Mouse (Mus musculus): ENCODE measurements around the gene Clcf1.

Gene Clcf1

DNA sequence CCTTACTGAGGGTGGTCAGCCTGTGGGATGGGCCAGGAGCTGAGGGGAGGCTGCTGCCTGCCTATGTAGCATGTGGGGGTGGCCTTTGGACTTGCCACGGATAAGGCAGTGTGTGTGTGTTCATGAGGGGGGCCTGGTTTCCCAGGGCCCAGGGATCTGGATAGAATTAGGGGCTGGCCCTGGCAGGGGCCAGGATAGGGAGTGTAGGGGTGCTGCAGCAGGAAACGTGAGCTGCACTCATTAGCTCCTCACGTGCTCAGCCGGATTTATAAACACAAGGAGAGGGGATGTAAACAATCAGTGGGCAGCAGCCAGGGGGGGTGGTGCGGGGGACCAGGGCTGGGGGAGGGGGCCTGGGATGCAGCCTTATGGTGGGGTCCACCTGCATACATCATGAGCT is 3.1 kb downstream of the Clcf1 start:
- no peak for ATAC-seq (ENCODE audit: low TSS enrichment)

DNA sequence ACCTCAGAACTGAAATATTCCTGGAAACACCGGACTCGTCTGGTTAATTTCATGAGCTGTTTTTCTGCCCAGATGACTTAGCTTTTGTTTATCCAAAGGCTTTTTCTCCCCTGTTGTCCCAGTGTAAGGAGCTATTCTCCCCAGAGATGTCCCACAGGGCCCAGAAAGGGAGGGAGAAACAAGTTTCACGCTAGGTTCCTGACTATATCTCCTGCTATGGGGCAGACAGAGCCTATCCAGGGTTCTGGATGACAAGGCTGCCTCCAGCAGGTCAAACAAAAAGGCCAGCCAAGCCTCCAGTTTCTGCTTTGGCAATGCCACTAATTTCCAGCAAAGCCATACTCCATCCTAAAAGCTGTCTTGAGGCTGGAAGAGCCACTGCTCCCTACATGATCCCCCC is 3.8 kb downstream of the Clcf1 start:
- ATAC-seq (ENCODE audit: low TSS enrichment) = no peak

GRCm38 (mm10) chr19:4218293-4218692 is 4.3 kb downstream of the Clcf1 start:
- no peak for ATAC-seq (ENCODE audit: low TSS enrichment)

DNA sequence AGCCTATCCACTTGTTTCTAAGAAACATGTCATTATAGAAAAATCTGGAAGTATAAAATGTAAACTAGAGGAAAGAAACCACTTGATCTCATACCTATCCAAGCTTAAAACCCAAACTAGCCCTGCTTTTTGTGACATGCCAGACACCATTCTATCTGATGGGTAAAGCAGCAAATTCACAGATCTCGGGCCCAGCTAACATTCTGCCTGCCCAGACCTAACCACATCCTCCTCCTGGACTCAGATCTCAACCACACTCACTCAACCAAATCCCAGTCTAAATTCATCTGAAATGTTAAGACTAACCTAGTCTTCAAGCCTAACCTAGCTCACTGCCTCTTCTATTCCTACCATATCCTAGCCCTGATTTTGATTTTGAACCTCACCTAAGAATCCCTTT is 4.7 kb downstream of the Clcf1 start:
- ATAC-seq (ENCODE audit: low TSS enrichment) = no peak

- ATAC-seq (ENCODE audit: low TSS enrichment) = no peak
These were observed 5.9 kb downstream of the Clcf1 start for GRCm38 (mm10) chr19:4219943-4220342.

DNA sequence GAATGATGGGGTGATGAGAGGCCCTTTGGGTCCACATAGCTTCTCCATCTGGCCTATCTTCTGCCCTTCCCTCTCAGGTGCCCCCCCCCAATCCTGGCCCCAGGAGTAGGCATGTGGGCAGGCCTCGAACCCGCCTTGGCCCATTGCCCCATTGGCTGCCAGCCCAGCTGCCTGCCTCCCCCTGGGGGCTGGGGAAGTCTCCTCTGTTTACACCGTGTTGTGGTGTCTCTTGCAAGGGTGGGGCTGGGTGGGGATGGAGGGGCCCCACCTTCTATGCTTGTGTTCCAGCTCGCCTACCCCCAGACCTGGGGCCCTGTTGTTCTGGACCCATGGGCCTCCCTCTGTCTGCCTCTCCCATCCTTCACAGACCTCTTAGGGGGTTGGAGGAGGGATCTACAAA is 6.4 kb downstream of the Clcf1 start:
- no peak for ATAC-seq (ENCODE audit: low TSS enrichment)

DNA sequence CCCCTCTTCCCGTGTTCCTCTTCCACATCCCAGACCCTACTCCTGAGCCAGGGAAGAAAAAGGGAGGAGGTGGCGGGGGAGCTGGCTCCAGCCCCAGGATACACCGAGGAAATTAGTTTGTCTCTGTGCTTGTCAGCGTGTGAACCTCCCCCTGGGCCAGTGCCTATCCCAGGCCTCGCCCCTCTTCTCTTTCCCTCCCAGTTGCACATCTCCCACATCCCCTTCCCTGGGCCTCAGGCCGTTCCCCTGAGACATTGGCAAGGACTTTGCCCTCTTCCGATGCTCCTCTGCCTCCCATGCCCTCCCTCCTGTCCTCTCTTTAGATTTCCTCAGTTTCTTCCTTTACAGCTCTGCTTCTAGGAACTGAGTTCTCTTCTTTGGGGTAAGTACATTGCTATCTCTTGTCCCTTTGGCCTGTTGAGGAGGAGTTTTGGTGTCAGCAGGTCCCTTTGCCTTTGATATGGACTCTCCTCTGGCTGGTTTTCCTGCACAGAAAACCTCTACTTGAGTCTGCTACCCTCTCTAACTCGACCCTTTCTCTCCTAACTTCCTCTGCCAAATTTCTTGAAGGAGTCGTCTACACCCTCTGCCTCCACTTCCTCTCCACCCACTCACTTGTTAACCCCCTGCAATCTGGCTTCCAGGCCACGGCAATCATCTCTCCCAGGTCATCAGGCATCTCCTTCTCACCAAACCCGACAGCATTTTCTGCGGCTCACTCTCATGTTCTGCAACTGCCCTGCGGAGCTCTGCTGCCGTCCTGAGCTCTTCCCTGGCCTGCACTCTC is 7.1 kb downstream of the Clcf1 start:
- no peak for ATAC-seq (ENCODE audit: low TSS enrichment)

DNA sequence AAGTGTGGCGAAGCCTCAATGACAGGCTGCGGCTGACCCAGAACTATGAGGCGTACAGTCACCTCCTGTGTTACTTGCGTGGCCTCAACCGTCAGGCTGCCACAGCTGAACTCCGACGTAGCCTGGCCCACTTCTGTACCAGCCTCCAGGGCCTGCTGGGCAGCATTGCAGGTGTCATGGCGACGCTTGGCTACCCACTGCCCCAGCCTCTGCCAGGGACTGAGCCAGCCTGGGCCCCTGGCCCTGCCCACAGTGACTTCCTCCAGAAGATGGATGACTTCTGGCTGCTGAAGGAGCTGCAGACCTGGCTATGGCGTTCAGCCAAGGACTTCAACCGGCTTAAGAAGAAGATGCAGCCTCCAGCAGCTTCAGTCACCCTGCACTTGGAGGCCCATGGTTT is 8.1 kb downstream of the Clcf1 start:
- no peak for ATAC-seq (ENCODE audit: low TSS enrichment)

- no peak for ATAC-seq (ENCODE audit: low TSS enrichment)
These were observed 12.7 kb downstream of the Clcf1 start for GRCm38 (mm10) chr19:4226779-4227178.

- ATAC-seq (ENCODE audit: low TSS enrichment) = no peak
These were observed 13.4 kb downstream of the Clcf1 start for GRCm38 (mm10) chr19:4227446-4227845.

- 0 out of 2 replicates have a peak, but pooled peaks have one; percentile 35 for ATAC-seq (ENCODE audit: low TSS enrichment)
These were observed 14.0 kb downstream of the Clcf1 start for GRCm38 (mm10) chr19:4227894-4228678.

- ATAC-seq (ENCODE audit: low TSS enrichment) = no peak
These were observed 14.9 kb downstream of the Clcf1 start for GRCm38 (mm10) chr19:4228891-4229290.

GRCm38 (mm10) chr19:4229451-4230076 is 15.5 kb downstream of the Clcf1 start:
- ATAC-seq (ENCODE audit: low TSS enrichment) = no peak

GRCm38 (mm10) chr19:4230415-4230814 is 16.4 kb downstream of the Clcf1 start:
- ATAC-seq (ENCODE audit: low TSS enrichment) = no peak

GRCm38 (mm10) chr19:4231253-4232185 is 17.5 kb downstream of the Clcf1 start, which contains the start of gene Pold4:
Gene Pold4 (plus strand): TSS chr19:4231899.
- ATAC-seq (ENCODE audit: low TSS enrichment) = peak; percentile 86

DNA sequence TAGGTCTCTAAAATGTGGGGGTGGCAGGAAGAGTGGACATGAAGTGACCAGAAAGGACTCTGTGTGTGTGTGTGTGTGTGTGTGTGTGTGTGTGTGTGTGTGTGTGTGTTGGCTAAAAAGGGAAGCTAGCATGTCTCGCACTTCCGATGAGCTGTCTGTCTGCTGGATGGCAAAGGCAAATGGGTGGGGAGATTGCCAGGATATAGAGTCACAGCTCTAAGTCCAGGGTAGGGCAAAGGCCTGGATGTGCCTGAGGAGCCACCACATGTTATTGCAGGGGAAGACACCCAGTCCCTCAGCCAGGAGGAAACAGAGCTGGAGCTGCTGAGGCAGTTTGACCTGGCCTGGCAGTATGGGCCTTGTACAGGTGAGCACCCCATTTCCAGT is 18.1 kb downstream of the Clcf1 start:
- no peak for ATAC-seq (ENCODE audit: low TSS enrichment)

DNA sequence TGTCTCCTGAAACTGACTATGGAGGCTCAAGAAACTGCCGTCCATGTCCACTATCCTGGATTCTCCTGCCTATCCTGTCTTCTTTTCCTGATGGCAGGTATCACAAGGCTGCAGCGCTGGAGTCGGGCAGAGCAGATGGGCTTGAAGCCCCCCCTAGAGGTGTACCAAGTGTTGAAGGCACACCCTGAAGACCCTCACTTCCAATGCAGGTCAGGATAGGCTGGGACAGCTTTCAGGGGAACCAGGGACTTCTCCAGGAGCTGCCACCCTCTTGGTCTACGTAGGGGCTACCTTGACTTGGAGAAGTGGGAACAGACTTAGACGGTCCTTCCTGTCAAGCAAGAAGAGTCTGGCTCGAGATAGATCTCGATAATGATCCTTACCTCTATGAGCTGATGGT is 18.6 kb downstream of the Clcf1 start:
- no peak for ATAC-seq (ENCODE audit: low TSS enrichment)

DNA sequence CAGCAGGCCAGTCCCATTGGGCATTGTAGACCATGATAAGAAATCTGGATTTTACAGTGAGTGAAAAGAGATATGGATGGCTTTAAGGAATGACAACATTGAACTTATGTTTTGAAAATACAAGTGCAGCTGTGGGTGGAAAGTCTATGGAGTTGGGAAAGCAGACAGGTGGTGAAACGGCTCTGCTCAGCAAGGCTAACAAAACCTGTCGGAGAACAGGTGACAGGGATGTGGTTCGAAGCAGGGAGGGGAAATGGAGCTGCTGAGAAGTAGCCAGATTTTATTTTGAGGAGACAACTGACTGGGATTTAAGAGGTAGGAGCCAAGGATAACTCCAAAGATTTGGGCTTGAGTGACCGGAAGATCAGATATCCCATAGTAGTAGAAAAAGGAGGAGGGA is 20.5 kb downstream of the Clcf1 start:
- no peak for ATAC-seq (ENCODE audit: low TSS enrichment)

- ATAC-seq (ENCODE audit: low TSS enrichment) = no peak
These were observed 26.2 kb downstream of the Clcf1 start for GRCm38 (mm10) chr19:4240247-4240668.

GRCm38 (mm10) chr19:4242416-4242815 is 28.4 kb downstream of the Clcf1 start:
- ATAC-seq (ENCODE audit: low TSS enrichment) = no peak

GRCm38 (mm10) chr19:4244775-4245174 is 30.7 kb downstream of the Clcf1 start:
- ATAC-seq (ENCODE audit: low TSS enrichment) = no peak

DNA sequence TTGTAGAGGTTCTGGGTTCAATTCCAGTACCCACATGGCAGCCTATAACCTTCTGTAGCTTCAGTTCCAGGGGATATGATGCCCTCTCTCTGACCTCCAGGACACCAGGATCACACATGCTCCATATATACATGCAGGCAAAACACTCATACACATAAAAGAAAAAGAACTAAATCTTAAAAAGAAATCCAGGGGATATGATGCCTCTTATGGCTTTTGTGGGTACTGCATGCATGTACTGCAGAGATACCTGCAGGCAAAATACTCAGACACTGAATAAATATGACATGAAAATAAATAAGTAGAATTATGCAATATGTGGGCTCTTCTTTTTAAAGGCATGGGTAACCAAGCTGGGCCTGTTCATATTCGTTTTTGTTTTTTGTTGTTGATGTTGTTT is 33.0 kb downstream of the Clcf1 start:
- no peak for ATAC-seq (ENCODE audit: low TSS enrichment)
